Mouse (Mus musculus): ENCODE measurements around the gene Mbd3l1. TPM values are rescaled to one million over a fixed set of nuclear protein-coding genes. Genes with fewer than 3 reads are reported as not detected.

Mbd3l1 gene
- polyA plus RNA-seq (2014; fragmentation: Nextera tagmentation; extraction: Ambion mirVana): not detected in 2 replicates

DNA sequence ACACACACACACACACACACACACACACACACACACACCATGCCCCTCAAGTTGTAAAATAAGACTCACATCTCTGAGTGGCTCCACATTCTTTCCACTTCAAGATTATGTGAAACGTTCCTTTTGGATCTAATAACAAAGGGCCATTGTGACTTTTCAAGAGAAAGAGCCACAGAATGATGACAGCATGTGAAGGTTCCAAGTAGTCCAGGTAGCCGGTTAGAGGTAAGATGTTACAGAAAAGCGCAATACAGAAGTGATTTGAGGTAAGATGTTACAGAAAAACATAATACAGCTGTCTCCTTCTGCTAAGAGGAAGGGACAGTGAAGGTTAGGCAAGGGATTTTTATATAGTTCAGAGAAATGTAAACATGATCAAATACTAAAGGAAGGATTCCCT is at the start of gene Mbd3l1, which contains the start of gene Zfp558:
TSS of gene Mbd3l1 (plus strand) at position 192 of the 400 bp plus-strand sequence.
TSS of gene Zfp558 (minus strand) at position 101 of the 400 bp plus-strand sequence.
- no peaks in the 10 kb centered on the region for H3K9me3 ChIP-seq (ENCODE audit: control insufficient read depth, low read length)
- 84% methylated on average over 3 of the region's 3 CpGs for WGBS
- no peak within 1 kb of the TSS for H3K27ac ChIP-seq (ENCODE audit: low read depth, low read length)
- H3K4me2 ChIP-seq: no peak within 1 kb of the TSS
- no peak within 1 kb of the TSS for H3K9ac ChIP-seq (ENCODE audit: low read length)
- no peaks in the 10 kb centered on the region for H3K27me3 ChIP-seq (ENCODE audit: control insufficient read depth, insufficient read depth, low read length)
- no peak within 1 kb of the TSS for H3K4me3 ChIP-seq (ENCODE audit: low read depth, low read length)
- H3K4me1 ChIP-seq (ENCODE audit: control insufficient read depth, insufficient read depth, low read length): peaks cover 3% of the 10 kb centered on the region; the same call in 1 of the 2 replicates
- no peak for DNase-seq (ENCODE audit: low spot score, missing footprints)
- no peak for ATAC-seq (ENCODE audit: low FRiP score)
- H3K36me3 ChIP-seq (ENCODE audit: control insufficient read depth, insufficient read depth, low read length): no peaks in the 10 kb centered on the region

DNA sequence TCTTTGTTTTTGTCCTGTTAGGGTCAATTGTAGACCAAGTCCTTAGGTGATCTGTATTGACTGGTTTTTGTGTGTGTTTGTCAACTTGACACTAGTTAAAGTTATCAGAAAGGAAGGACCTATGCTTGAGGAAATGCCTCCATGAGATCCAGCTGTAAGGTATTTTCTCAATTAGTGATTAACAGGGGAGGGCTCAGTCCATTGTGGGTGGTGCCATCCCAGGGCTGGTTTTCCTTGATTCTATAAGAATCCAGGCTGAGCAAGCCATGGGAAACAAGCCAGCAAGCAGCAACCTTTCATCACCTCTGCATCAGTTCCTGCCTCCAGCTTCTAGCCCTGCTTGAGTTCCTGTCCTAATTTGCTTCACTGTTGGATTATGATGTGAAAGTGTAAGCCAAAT is 47.8 kb upstream of the Mbd3l1 start, which contains the start of gene Mbd3l2:
TSS of gene Mbd3l2 (plus strand) at position 301 of the 400 bp plus-strand sequence.
- no peaks in the 10 kb centered on the region for H3K4me1 ChIP-seq (ENCODE audit: control insufficient read depth, insufficient read depth, low read length)
- H3K27ac ChIP-seq (ENCODE audit: low read depth, low read length): no peak within 1 kb of the TSS
- no peaks in the 10 kb centered on the region for H3K27me3 ChIP-seq (ENCODE audit: control insufficient read depth, insufficient read depth, low read length)
- no peak for DNase-seq (ENCODE audit: low spot score, missing footprints)
- no peak within 1 kb of the TSS for H3K9ac ChIP-seq (ENCODE audit: low read length)
- H3K4me3 ChIP-seq (ENCODE audit: low read depth, low read length): no peak within 1 kb of the TSS
- H3K36me3 ChIP-seq (ENCODE audit: control insufficient read depth, insufficient read depth, low read length): no peaks in the 10 kb centered on the region
- no peak within 1 kb of the TSS for H3K4me2 ChIP-seq
- no peaks in the 10 kb centered on the region for H3K9me3 ChIP-seq (ENCODE audit: control insufficient read depth, low read length)
- ATAC-seq (ENCODE audit: low FRiP score): no peak

GRCm38 (mm10) chr9:18431687-18432086 is 46.5 kb upstream of the Mbd3l1 start:
- no peak overlapping the region for H3K9ac ChIP-seq (ENCODE audit: low read length)
- H3K4me3 ChIP-seq (ENCODE audit: low read depth, low read length): no peak overlapping the region
- no peaks in the 10 kb centered on the region for H3K36me3 ChIP-seq (ENCODE audit: control insufficient read depth, insufficient read depth, low read length)
- ATAC-seq (ENCODE audit: low FRiP score) (no peak), DNase-seq (ENCODE audit: low spot score, missing footprints) (no peak)
- WGBS: 87% methylated on average over 10 of the region's 10 CpGs
- H3K4me1 ChIP-seq (ENCODE audit: control insufficient read depth, insufficient read depth, low read length): no peaks in the 10 kb centered on the region
- H3K9me3 ChIP-seq (ENCODE audit: control insufficient read depth, low read length): no peaks in the 10 kb centered on the region
- no peaks in the 10 kb centered on the region for H3K27me3 ChIP-seq (ENCODE audit: control insufficient read depth, insufficient read depth, low read length)
- H3K27ac ChIP-seq (ENCODE audit: low read depth, low read length): no peak overlapping the region
- no peak overlapping the region for H3K4me2 ChIP-seq

DNA sequence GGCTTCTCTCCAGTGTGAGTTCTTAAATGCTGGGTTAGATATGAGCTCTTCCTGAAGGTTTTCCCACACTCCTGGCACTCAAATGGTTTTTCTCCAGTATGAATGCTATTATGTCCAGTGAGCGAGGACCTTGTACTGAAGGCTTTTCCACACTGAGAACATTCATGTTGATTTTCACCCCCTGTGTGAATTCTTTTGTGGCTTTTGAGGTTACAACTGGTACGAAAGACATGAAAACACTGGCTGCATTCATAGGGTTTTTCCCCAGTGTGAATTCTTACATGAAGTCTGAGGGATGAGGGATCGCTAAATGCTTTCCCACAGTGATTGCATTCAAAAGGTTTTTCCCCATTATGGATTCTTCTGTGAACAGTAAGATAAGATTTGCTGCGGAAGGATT is 21.6 kb upstream of the Mbd3l1 start:
- H3K4me1 ChIP-seq (ENCODE audit: control insufficient read depth, insufficient read depth, low read length): no peaks in the 10 kb centered on the region
- no peak overlapping the region for H3K4me3 ChIP-seq (ENCODE audit: low read depth, low read length)

DNA sequence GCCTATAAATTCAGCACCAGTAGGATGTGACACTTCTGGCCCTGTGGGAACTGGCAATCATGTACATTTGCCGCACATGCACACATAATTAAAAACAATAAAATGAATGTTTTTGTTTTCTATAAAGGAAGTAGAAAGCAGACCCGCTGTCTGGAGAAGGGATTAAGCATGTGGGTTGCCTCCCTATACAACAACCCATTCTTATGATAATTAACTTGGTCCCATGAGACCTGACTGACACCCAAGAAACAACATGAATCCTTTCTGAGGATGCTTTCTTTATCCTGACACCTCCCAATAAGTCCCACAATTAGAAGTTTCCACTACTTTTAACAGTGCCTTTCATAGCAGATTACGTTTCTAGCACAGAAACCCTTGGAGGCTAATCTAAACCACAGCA is 10.8 kb upstream of the Mbd3l1 start:
- Histone ChIP-seq H3K36me3 (ENCODE audit: control insufficient read depth, insufficient read depth, low read length) (no peaks in the 10 kb centered on the region), H3K27me3 (ENCODE audit: control insufficient read depth, insufficient read depth, low read length) (no peaks in the 10 kb centered on the region), H3K9me3 (ENCODE audit: control insufficient read depth, low read length) (no peaks in the 10 kb centered on the region; the same call in 1 of the 2 replicates), H3K4me1 (ENCODE audit: control insufficient read depth, insufficient read depth, low read length) (no peaks in the 10 kb centered on the region), H3K4me3 (ENCODE audit: low read depth, low read length) (no peak overlapping the region), H3K4me2 (no peak overlapping the region), H3K27ac (ENCODE audit: low read depth, low read length) (no peak overlapping the region), H3K9ac (ENCODE audit: low read length) (no peak overlapping the region)
- WGBS: 30% methylated on average over 3 of the region's 3 CpGs
- ATAC-seq (ENCODE audit: low FRiP score): peak; percentile 63; the same call in 1 of the 2 replicates
- DNase-seq (ENCODE audit: low spot score, missing footprints): no peak

More for the DNA sequence above, 21.6 kb upstream of the Mbd3l1 start:
- no peak overlapping the region for H3K27ac ChIP-seq (ENCODE audit: low read depth, low read length)
- H3K4me2 ChIP-seq: no peak overlapping the region
- H3K9me3 ChIP-seq (ENCODE audit: control insufficient read depth, low read length): no peaks in the 10 kb centered on the region
- DNase-seq (ENCODE audit: low spot score, missing footprints): no peak
- no peaks in the 10 kb centered on the region for H3K27me3 ChIP-seq (ENCODE audit: control insufficient read depth, insufficient read depth, low read length)
- WGBS: 85% methylated on average over 4 of the region's 4 CpGs
- ATAC-seq (ENCODE audit: low FRiP score): no peak
- peaks cover 13% of the 10 kb centered on the region for H3K36me3 ChIP-seq (ENCODE audit: control insufficient read depth, insufficient read depth, low read length)
- no peak overlapping the region for H3K9ac ChIP-seq (ENCODE audit: low read length)

DNA sequence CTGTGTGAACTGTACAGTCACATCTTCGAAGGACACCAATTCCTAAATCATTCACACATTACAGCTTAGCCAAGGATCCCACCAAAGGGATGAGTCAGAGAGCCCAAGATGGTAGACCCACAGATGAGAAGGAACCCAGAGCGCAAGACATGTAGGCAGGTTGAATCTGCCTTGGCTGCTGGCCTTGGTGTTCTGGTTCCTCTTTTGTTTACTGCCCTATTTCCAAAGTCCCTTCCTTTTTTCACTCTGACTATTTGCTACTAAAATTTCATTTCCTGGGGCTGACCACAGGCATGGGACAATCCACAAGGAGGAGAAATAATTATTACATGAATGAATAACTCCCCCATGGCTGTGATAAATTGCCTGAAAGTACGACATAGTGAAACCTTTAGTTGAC is 10.2 kb upstream of the Mbd3l1 start:
- H3K9me3 ChIP-seq (ENCODE audit: control insufficient read depth, low read length): no peaks in the 10 kb centered on the region; the same call in 1 of the 2 replicates
- no peaks in the 10 kb centered on the region for H3K27me3 ChIP-seq (ENCODE audit: control insufficient read depth, insufficient read depth, low read length)
- ATAC-seq (ENCODE audit: low FRiP score) (no peak), DNase-seq (ENCODE audit: low spot score, missing footprints) (no peak)
- no peak overlapping the region for H3K9ac ChIP-seq (ENCODE audit: low read length)
- H3K36me3 ChIP-seq (ENCODE audit: control insufficient read depth, insufficient read depth, low read length): no peaks in the 10 kb centered on the region
- no peaks in the 10 kb centered on the region for H3K4me1 ChIP-seq (ENCODE audit: control insufficient read depth, insufficient read depth, low read length)
- H3K27ac ChIP-seq (ENCODE audit: low read depth, low read length): no peak overlapping the region
- H3K4me3 ChIP-seq (ENCODE audit: low read depth, low read length): no peak overlapping the region
- 95% methylated on average over 3 of the region's 3 CpGs for WGBS
- no peak overlapping the region for H3K4me2 ChIP-seq

GRCm38 (mm10) chr9:18473324-18474128 is 4.6 kb upstream of the Mbd3l1 start:
- ATAC-seq (ENCODE audit: low FRiP score) (peak; percentile 98), DNase-seq (ENCODE audit: low spot score, missing footprints) (peak; percentile 97)
- WGBS: 5% methylated on average over 39 of the region's 39 CpGs

DNA sequence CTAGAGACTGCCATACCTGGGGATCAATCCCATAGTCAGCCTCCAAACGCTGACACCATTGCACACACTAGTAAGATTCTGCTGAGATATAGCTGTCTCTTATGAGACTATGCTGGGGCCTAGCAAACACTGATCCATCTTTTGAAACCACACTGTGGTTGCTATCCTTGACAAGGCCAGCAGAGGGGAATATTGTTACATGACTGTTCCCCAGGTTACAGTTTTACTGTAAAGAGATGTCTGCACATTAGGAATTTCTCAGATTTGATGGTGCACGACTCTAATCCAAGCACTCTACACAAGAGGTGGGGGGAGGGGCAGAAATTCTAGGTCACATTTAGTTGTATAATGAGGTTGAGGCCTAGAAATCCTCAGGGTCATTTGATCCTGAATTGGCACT is 29.9 kb downstream of the Mbd3l1 start:
- Histone ChIP-seq H3K4me2 (no peak overlapping the region), H3K9me3 (ENCODE audit: control insufficient read depth, low read length) (no peaks in the 10 kb centered on the region), H3K4me1 (ENCODE audit: control insufficient read depth, insufficient read depth, low read length) (no peaks in the 10 kb centered on the region), H3K36me3 (ENCODE audit: control insufficient read depth, insufficient read depth, low read length) (no peaks in the 10 kb centered on the region), H3K27me3 (ENCODE audit: control insufficient read depth, insufficient read depth, low read length) (no peaks in the 10 kb centered on the region), H3K9ac (ENCODE audit: low read length) (no peak overlapping the region), H3K4me3 (ENCODE audit: low read depth, low read length) (no peak overlapping the region), H3K27ac (ENCODE audit: low read depth, low read length) (no peak overlapping the region)
- ATAC-seq (ENCODE audit: low FRiP score): no peak
- no peak for DNase-seq (ENCODE audit: low spot score, missing footprints)
- WGBS: 53% methylated on average over 2 of the region's 2 CpGs

More at GRCm38 (mm10) chr9:18473324-18474128, 4.6 kb upstream of the Mbd3l1 start:
- Histone ChIP-seq H3K9me3 (ENCODE audit: control insufficient read depth, low read length) (no peaks in the 10 kb centered on the region), H3K27ac (ENCODE audit: low read depth, low read length) (peak overlapping the region; percentile 76), H3K36me3 (ENCODE audit: control insufficient read depth, insufficient read depth, low read length) (no peaks in the 10 kb centered on the region), H3K4me3 (ENCODE audit: low read depth, low read length) (peak overlapping the region; percentile 46), H3K9ac (ENCODE audit: low read length) (peak overlapping the region; percentile 53), H3K4me2 (peak overlapping the region; percentile 49), H3K27me3 (ENCODE audit: control insufficient read depth, insufficient read depth, low read length) (no peaks in the 10 kb centered on the region), H3K4me1 (ENCODE audit: control insufficient read depth, insufficient read depth, low read length) (peaks cover 3% of the 10 kb centered on the region; the same call in 1 of the 2 replicates)

Data from midbrain, embryonic 11.5 days (tissue).